Mouse (Mus musculus) thymus, postnatal 0 days (tissue): ENCODE measurements around the gene Trim5. TPM values are rescaled to one million over a fixed set of nuclear protein-coding genes. Genes with fewer than 3 reads are reported as not detected.

Experiments used
- polyA plus RNA-seq: library from polyadenylated mRNA; unstranded; fragments of >200 nt; fragmentation: Nextera tagmentation; extraction: Ambion mirVana; gene quantifications from 2 replicates; pipeline ENCODE4 v1.2.1, GENCODE M21; 2015

Gene Trim5
- polyA plus RNA-seq, 1 experiment from 2014 or later: 3.1 TPM

Other genes starting within 250 kb of the Trim5 start
- gene Olfr642, start 235.4 kb downstream of the Trim5 start, polyA plus RNA-seq: not detected in 2 replicates
- not detected in 2 replicates for gene 4930516K23Rik, start 226.6 kb downstream of the Trim5 start, polyA plus RNA-seq
- not detected in 2 replicates for gene Olfr644, start 216.2 kb downstream of the Trim5 start, polyA plus RNA-seq
- not detected in 2 replicates for gene Olfr645, start 202.6 kb downstream of the Trim5 start, polyA plus RNA-seq
- gene Olfr646, start 183.2 kb downstream of the Trim5 start, polyA plus RNA-seq: 0.10 TPM in 1 of 2 replicates, not detected in the other
- gene Ubqln5, start 158.3 kb downstream of the Trim5 start, polyA plus RNA-seq: not detected in 2 replicates
- gene Olfr643, start 150.7 kb downstream of the Trim5 start, polyA plus RNA-seq: not detected in 2 replicates
- gene Ubqln3, start 144.8 kb downstream of the Trim5 start, polyA plus RNA-seq: 0.10 TPM in 1 of 2 replicates, not detected in the other
- not detected in 2 replicates for gene Ubqlnl, start 137.5 kb downstream of the Trim5 start, polyA plus RNA-seq
- 0.45 and 0.65 TPM in 2 replicates for gene Olfm5, start 123.3 kb downstream of the Trim5 start, polyA plus RNA-seq
- 0.08 and 0.10 TPM in 2 replicates for gene Olfr648, start 104.7 kb downstream of the Trim5 start, polyA plus RNA-seq
- gene Olfr649, start 92.1 kb downstream of the Trim5 start, polyA plus RNA-seq: not detected in 2 replicates
- gene Trim6, start 69.3 kb downstream of the Trim5 start, polyA plus RNA-seq: 0.75 and 0.99 TPM in 2 replicates
- gene Trim34a, start 43.6 kb downstream of the Trim5 start, polyA plus RNA-seq: 10.4 and 12.0 TPM in 2 replicates
- 47.9 and 53.1 TPM in 2 replicates for gene Trim12a, start 27.4 kb upstream of the Trim5 start, polyA plus RNA-seq
- gene Trim34b, start 41.4 kb upstream of the Trim5 start, polyA plus RNA-seq: 0.10 and 0.22 TPM in 2 replicates
- 7.8 and 9.6 TPM in 2 replicates for gene Trim12c, start 65.3 kb upstream of the Trim5 start, polyA plus RNA-seq
- gene Trim30b, start 81.8 kb upstream of the Trim5 start, polyA plus RNA-seq: 0.21 and 0.46 TPM in 2 replicates
- 0.45 and 0.74 TPM in 2 replicates for gene Trim30c, start 112.7 kb upstream of the Trim5 start, polyA plus RNA-seq
- 15.3 and 17.9 TPM in 2 replicates for gene Trim30a, start 177.1 kb upstream of the Trim5 start, polyA plus RNA-seq
- gene Trim30d, start 219.8 kb upstream of the Trim5 start, polyA plus RNA-seq: 4.9 and 5.8 TPM in 2 replicates